Mouse (Mus musculus): ENCODE measurements around the gene Prdm16. TPM values are rescaled to one million over a fixed set of nuclear protein-coding genes. Genes with fewer than 3 reads are reported as not detected.

Prdm16 gene
- total and polyA plus RNA-seq, 3 experiments: not detected

DNA sequence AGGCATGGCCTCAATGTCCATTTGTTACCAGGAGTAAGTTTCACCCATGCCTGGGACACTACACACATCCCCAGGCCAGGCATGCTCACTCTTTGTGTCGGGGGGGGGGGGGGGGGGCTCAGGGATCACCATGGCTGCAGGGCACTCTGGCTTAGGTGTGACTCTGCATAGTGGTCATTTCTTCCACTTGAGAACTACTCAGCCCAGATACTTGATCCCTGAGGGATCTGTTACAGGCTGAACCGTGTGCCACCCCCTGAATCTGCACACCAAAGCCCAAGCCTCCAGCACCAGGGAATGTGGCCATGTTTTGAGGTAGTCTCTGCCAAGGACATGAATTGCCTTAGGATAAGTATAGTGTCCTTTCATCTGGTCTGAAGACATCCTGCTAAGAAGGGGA lies 123.0 kb downstream of the Prdm16 start:
- Histone ChIP-seq H3K4me1 (ENCODE audit: control insufficient read depth in 1 of 2, insufficient read depth in 2 of 2) (no peaks in the 10 kb centered on the region), H3K9ac (ENCODE audit: insufficient read depth, low read depth) (no peak overlapping the region), H3K9me3 (replicated peaks; ENCODE audit: low read length) (peaks cover 90% of the 10 kb centered on the region), H3K27me3 (replicated peaks) (no peaks in the 10 kb centered on the region), H3K79me2 (replicated peaks; ENCODE audit: control insufficient read depth, extremely low read depth, insufficient read depth, poor library complexity, severe bottlenecking) (no peaks in the 10 kb centered on the region), H3K36me3 (replicated peaks in 1 of 2; ENCODE audit: control insufficient read depth in 1 of 2, insufficient read depth in 1 of 2, low read length in 1 of 2) (no peaks in the 10 kb centered on the region), H3K27ac (ENCODE audit: insufficient read depth, low read depth) (no peak overlapping the region), H3K4me2 (ENCODE audit: insufficient read depth, low read depth, poor library complexity, severe bottlenecking) (no peak overlapping the region), H3K4me3 (replicated peaks in 1 of 3; ENCODE audit: low read depth in 2 of 3, low read length in 2 of 3, poor library complexity in 1 of 3) (no peak overlapping the region)
- in situ Hi-C loops (cut with MboI; ENCODE audit: low pct_ligation_motif_present, low pct_unique_long_range_greater_than_20kb, low sequenced_read_pairs): no loop called here
- DNase-seq (ENCODE audit: extremely low read depth): no peak
- dilution Hi-C loops (cut with MboI; ENCODE audit: extremely low pct_ligation_motif_present, extremely low pct_unique_long_range_greater_than_20kb, low sequenced_read_pairs): no loop called here
- TF ChIP-seq CHD1 (IDR thresholded peaks at IDR 0.05; ENCODE audit: low read depth, low read length): no peak
- TF ChIP-seq ZNF384 (IDR thresholded peaks at IDR 0.05; ENCODE audit: low read depth, low read length): no peak
- no peak for TF ChIP-seq MAX (IDR thresholded peaks at IDR 0.05; ENCODE audit: low read length)
- TF ChIP-seq CHD2 (IDR thresholded peaks at IDR 0.05; ENCODE audit: low read length): no peak
- no peak for TF ChIP-seq RAD21 (IDR thresholded peaks at IDR 0.05; ENCODE audit: low read depth, low read length)
- TF ChIP-seq NRF1 (IDR thresholded peaks at IDR 0.05; ENCODE audit: low read depth, low read length): no peak
- no peak for TF ChIP-seq PAX5 (IDR thresholded peaks at IDR 0.05; ENCODE audit: low read length)
- no peak for TF ChIP-seq CTCF (conservative IDR thresholded peaks at IDR 0.05 in 1 of 2, IDR thresholded peaks at IDR 0.05 in 1 of 2; ENCODE audit: low read depth in 2 of 2, low read length in 2 of 2)
- TF ChIP-seq MAZ (IDR thresholded peaks at IDR 0.05; ENCODE audit: low read depth, low read length): no peak
- no peak for TF ChIP-seq IRF4 (IDR thresholded peaks at IDR 0.05; ENCODE audit: low read depth, low read length)
- no peak for TF ChIP-seq BHLHE40 (IDR thresholded peaks at IDR 0.05; ENCODE audit: low read depth, low read length)
- no peak for TF ChIP-seq ZKSCAN1 (IDR thresholded peaks at IDR 0.05; ENCODE audit: borderline replicate concordance, low read depth, low read length)
- TF ChIP-seq TCF12 (IDR thresholded peaks at IDR 0.05; ENCODE audit: low read depth, low read length): no peak
- TF ChIP-seq MXI1 (IDR thresholded peaks at IDR 0.05; ENCODE audit: low read depth, low read length): no peak
- no peak for TF ChIP-seq NELFE (IDR thresholded peaks at IDR 0.05; ENCODE audit: low read depth, low read length)
- no peak for TF ChIP-seq SMC3 (IDR thresholded peaks at IDR 0.05; ENCODE audit: low read depth, low read length)
- no peak for TF ChIP-seq ETS1 (conservative IDR thresholded peaks at IDR 0.05; ENCODE audit: low read depth, low read length)
- no peak for TF ChIP-seq UBTF (IDR thresholded peaks at IDR 0.05; ENCODE audit: low read depth, low read length)

GRCm38 (mm10) chr4:154512518-154513090 lies 124.1 kb downstream of the Prdm16 start:
- Histone ChIP-seq H3K9me3 (replicated peaks; ENCODE audit: low read length) (peaks cover 89% of the 10 kb centered on the region), H3K79me2 (replicated peaks; ENCODE audit: control insufficient read depth, extremely low read depth, insufficient read depth, poor library complexity, severe bottlenecking) (no peaks in the 10 kb centered on the region), H3K4me2 (ENCODE audit: insufficient read depth, low read depth, poor library complexity, severe bottlenecking) (no peak overlapping the region), H3K4me3 (replicated peaks in 1 of 3; ENCODE audit: low read depth in 2 of 3, low read length in 2 of 3, poor library complexity in 1 of 3) (no peak overlapping the region), H3K36me3 (replicated peaks in 1 of 2; ENCODE audit: control insufficient read depth in 1 of 2, insufficient read depth in 1 of 2, low read length in 1 of 2) (no peaks in the 10 kb centered on the region), H3K27ac (ENCODE audit: insufficient read depth, low read depth) (no peak overlapping the region), H3K9ac (ENCODE audit: insufficient read depth, low read depth) (no peak overlapping the region), H3K27me3 (replicated peaks) (no peaks in the 10 kb centered on the region), H3K4me1 (ENCODE audit: control insufficient read depth in 1 of 2, insufficient read depth in 2 of 2) (no peaks in the 10 kb centered on the region)
- dilution Hi-C loops (cut with MboI; ENCODE audit: extremely low pct_ligation_motif_present, extremely low pct_unique_long_range_greater_than_20kb, low sequenced_read_pairs) (no loop called here), in situ Hi-C loops (cut with MboI; ENCODE audit: low pct_ligation_motif_present, low pct_unique_long_range_greater_than_20kb, low sequenced_read_pairs) (no loop called here)
- TF ChIP-seq RAD21 (IDR thresholded peaks at IDR 0.05; ENCODE audit: low read depth, low read length) (no peak), NRF1 (IDR thresholded peaks at IDR 0.05; ENCODE audit: low read depth, low read length) (no peak), TBP (conservative IDR thresholded peaks at IDR 0.05; ENCODE audit: low read depth, low read length) (no peak), PAX5 (IDR thresholded peaks at IDR 0.05; ENCODE audit: low read length) (no peak), JUND (conservative IDR thresholded peaks at IDR 0.05; ENCODE audit: low read depth, low read length) (no peak), ZMIZ1 (IDR thresholded peaks at IDR 0.05; ENCODE audit: low read depth, low read length) (no peak), MXI1 (IDR thresholded peaks at IDR 0.05; ENCODE audit: low read depth, low read length) (no peak), ZNF384 (IDR thresholded peaks at IDR 0.05; ENCODE audit: low read depth, low read length) (no peak), ZC3H11A (IDR thresholded peaks at IDR 0.05; ENCODE audit: low read depth, low read length) (no peak), JUN (IDR thresholded peaks at IDR 0.05; ENCODE audit: insufficient read depth, low read depth, low read length) (no peak), POLR2AphosphoS2 (IDR thresholded peaks at IDR 0.05; ENCODE audit: low read depth, low read length) (no peak), SIN3A (IDR thresholded peaks at IDR 0.05; ENCODE audit: low read length) (no peak), ZKSCAN1 (IDR thresholded peaks at IDR 0.05; ENCODE audit: borderline replicate concordance, low read depth, low read length) (no peak), ELF1 (IDR thresholded peaks at IDR 0.05; ENCODE audit: low read depth, low read length) (no peak), HCFC1 (IDR thresholded peaks at IDR 0.05; ENCODE audit: low read depth, low read length) (no peak)
- DNase-seq (ENCODE audit: extremely low read depth): no peak
